Mouse (Mus musculus) thymus, postnatal 14 days (tissue): ENCODE measurements around the gene Castor2.

Source experiments
- DNase-seq: peaks from one replicate; pipeline ENCODE4 v3.0.0; 2021

Gene Castor2

GRCm38 (mm10) chr5:134166642-134167041 lies 67.1 kb downstream of the Castor2 start:
- DNase-seq: no peak

GRCm38 (mm10) chr5:134168033-134168432 lies 68.5 kb downstream of the Castor2 start:
- DNase-seq: no peak

DNA sequence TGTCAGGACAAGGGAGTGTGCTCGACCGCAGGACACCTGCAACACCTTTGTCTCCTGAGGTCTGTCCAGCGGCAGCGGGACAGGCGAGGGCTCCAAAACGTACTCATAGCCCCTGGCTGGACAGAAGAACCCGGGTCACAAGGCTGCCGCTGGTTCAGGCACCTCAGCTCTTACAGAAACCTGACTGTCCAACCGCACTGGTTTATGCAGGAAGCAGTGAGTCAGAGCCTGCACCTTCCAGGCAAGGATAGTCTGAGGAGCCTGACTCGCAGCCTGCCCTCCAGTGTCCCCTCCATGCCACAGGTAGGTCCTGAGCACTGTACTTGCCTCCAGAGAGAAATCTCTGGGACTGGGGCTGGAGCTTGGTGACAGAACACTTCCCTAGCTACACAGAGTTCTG lies 69.7 kb downstream of the Castor2 start:
- DNase-seq: no peak

GRCm38 (mm10) chr5:134170167-134170566 lies 70.7 kb downstream of the Castor2 start:
- no peak for DNase-seq

DNA sequence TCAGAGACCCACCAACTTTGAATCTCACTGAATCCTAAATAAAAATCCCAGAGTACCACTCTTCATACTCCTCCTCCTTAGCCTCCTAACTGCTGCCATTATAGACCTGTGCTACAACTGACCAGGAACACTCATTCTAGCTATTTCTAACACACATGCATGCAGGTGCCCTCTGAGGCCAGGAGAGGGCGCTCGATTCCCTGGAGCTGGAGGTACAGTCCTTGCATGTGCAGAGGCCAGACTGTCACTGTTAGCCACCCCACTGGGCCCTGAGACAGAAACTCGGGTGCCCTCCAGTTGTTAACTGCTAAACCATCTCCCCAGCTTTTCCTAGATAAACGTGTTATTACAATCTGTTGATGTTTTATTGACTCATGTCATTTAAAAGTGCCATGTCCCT lies 73.7 kb downstream of the Castor2 start:
- DNase-seq: peak; percentile 52

DNA sequence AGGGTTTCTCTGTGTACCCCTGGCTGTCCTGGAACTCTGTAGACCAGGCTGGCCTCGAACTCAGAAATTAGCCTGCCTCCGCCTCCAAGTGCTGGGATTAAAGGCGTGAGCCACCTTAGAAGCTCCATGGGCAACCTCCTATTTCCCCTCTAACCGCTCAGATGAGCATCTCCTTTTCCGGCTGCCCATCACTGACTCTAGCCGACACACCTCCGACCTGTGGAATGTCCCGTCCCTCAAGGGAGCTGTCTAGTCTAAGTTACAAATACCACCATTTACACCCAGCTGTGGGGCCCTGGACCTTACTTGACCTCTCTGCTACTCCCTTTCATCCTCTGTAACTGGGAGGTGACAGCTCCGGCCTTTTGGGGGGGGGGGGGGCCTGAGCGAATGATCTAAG lies 76.2 kb downstream of the Castor2 start:
- no peak for DNase-seq

- DNase-seq: peak; percentile 84
These were observed 76.8 kb downstream of the Castor2 start, which contains the start of gene Rcc1l for GRCm38 (mm10) chr5:134176169-134176881. Gene Rcc1l (minus strand): TSS chr5:134176774.

DNA sequence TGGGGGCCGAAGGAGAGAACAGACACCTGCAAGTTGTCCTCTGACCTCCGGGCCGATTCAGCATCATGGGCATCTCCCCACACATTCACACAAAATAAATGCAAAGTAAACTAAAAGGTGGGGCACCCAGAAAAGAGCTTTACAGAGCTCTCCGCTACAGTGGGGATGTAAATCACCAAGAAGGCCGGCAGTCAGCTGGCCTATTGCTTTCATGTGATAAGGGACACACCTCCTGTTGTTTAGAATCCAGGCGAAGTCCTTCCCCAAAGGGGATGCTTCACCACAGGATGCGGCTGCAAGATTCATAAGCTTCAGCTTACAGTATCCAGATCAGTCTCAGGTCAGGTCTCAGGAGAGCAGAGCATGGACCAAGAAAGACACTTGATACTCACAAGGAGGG lies 79.0 kb downstream of the Castor2 start:
- DNase-seq: no peak

DNA sequence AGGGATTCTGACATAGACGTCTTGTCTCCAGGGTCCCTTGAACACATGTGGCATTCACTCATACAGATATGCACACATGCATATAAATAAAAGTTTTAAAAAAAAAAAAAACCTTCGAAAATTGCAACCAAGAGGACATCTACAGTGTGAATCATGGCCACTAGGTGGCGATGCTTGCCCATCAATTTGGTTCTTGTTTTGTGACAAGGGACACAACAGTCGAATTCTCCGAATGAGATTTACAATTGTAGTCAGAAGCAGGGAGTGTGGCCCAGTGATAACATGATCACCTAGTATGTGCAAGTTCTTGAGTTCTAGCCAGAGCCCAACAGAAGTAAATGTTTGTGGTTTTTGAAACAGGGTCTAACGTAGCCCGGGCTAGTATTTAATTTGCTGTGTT lies 80.4 kb downstream of the Castor2 start:
- peak; percentile 88 for DNase-seq

- no peak for DNase-seq
These were observed 82.7 kb downstream of the Castor2 start for GRCm38 (mm10) chr5:134182172-134182571.

- DNase-seq: no peak
These were observed 83.2 kb downstream of the Castor2 start for GRCm38 (mm10) chr5:134182735-134183134.

DNA sequence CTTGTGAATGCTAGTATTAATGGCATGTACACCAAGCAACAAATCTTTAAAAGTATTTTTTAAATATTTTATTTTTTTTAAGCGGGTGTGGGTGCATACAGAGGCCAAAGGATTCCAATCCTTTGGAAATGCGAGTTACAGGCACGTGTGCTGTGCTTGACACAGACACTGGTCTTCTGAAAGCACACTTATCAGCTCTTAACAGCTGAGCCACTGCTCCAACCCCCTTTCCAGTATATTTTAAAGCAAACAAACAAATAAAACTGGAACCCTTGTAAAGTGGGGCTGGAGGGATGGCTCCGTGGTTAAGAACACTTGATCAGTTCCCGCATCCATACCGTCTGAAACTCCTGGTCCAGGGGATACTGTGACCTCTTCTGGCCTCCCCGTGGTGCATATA lies 83.7 kb downstream of the Castor2 start:
- DNase-seq: no peak

DNA sequence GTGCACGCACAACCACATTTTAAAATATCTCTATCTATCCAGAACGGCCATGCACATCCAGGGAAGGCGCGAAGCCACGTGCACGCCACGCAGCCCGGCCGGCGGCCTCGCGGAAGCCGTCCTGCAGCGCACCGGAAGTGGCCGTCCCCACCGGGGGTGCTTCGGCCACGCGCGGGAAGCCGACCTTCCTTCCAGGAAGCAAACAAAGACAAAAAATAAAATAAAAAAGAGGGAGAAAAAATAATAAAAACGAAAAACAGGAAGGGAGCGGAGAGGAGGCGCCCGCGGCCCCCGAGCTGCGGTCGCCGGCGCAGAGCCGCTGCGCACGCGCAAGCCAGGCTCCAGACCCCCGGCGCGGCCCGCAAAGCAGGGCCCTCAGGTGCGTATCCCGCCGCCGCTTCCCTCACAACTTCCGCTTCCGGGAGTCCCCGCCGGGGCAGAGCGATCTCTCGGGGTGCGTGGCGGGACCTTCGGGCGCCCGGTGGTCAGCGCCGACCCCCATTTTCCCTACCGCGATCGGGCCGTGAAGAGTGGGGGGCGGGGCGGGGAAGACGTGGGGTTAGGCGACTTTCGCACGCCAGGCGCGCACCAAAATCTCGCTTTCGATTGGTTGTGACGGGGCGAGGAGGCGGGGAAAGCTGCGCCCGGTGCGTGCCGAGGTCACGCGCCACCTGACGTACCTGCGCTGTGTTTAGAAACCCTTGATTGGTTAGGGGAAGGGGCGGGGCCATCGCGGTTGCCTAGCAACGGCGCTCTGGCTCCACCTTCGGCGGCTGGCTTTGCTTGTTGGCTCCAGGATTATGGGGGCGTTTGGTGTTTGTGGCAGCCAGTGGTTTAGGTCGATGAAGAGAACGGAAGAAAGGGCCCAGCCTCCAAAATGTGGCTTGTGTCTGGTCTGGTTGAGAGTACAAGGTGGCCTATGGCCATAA lies 84.6 kb downstream of the Castor2 start, which contains the start of gene Gtf2ird2:
Gtf2ird2 (plus strand) TSS at position 140 of the 929 bp plus-strand sequence.
- DNase-seq: peak; percentile 100

DNA sequence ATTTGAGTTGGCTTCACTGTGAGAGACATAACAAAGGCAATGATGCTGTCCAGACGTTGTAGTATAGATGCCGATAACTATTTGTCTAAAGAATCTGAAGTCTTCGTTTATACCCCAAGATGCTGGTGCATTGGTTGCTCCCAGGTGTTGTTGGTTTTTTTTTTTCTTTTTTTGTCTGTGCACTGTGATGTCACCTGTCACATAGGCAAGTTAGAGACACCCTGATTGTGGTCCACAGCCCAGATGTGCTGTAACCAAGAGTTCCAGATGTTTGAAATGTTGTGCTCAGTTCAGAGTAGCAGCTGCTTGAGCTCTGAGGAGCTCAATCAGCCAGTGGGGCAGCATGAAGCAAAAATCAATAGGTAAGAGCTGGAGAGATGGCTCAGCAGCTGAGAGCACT lies 86.5 kb downstream of the Castor2 start:
- no peak for DNase-seq

DNA sequence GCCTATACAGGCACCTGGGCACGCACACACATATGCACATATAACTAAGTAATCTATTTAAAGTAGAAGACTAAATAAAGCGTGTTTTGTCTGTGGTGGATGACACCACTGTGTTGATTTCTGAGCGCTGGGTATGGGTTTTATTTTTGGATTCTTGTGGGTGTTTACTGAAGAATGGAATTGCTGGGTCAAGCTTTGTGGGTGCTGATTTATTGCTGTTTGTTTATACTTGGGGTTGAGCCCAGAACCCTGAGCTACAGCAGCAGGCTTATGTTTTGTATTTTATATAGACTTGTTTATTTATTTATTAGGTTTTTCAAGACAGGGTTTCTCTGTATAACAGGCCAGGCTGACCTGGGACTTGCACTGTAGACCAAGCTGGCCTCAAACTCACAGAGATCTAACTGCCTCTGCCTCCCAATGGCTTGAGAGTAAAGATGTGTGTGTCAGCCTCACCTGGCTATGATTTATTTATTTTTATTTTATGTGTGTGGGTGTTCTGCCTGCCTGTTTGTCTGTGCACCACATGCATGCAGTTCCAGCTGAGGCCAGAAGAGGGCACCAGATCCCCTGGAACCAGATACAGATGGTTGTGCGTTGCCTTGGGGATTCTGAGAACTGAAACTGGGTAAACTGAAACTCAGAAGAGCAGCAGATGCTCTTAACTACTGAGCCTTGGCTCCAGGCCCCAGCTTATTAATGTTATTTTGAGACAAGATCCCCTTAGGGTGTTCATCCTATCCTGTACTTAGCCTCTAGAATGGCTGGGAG lies 87.6 kb downstream of the Castor2 start:
- peak; percentile 74 for DNase-seq

DNA sequence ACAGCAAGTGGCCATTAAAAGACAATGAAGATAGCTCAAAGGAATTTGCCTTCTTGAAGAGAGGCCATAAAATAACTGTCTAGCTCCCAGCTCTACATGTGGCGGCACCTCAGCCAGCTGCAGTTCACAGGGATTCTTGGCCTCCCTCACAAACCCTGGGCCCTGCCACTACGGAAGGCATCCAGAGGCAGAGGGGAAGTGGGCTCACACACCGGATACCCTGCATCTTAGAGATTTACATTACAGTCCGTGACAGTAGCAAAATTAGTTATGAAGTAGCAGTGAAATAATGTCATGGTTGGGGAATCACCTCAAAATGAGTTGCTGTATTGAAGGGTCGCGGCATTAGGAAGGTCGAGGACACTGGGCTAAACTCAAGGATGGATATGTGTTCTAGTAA lies 89.1 kb downstream of the Castor2 start:
- peak; percentile 51 for DNase-seq

- DNase-seq: no peak
These were observed 94.2 kb downstream of the Castor2 start for GRCm38 (mm10) chr5:134193664-134194063.
